Mouse (Mus musculus): Measurements from ENCODE around the gene Scn1a. TPM values are rescaled to one million over a fixed set of nuclear protein-coding genes. Genes with fewer than 3 reads are reported as not detected.

The Scn1a gene
- polyA plus RNA-seq, 1 experiment from 2014 or later: 5.9 TPM

DNA sequence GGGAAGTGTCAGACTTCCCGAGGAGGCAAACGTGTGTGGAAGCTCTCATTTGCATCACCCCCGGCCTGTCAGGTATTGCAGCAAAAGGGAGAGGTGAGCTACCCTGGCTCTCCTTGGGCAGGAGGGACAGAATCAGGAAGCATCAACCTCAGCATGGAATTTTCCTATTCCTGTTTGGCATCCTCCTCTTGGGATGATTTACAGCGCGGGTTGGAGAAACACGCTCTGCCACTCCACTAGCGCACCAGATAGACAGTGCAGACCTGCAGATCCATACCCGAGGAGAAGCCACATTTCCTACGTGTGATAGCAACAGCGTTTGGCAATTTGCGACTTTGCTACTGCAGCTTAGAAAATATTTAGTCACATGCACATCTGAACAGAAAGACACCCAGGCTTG is 32.2 kb downstream of the Scn1a start:
- H3K9ac ChIP-seq: peak overlapping the region; percentile 45; the same call in 1 of the 2 replicates
- peak overlapping the region; percentile 74 for H3K4me2 ChIP-seq
- H3K4me1 ChIP-seq: peaks cover 17% of the 10 kb centered on the region
- no peak overlapping the region for H3K27ac ChIP-seq
- ATAC-seq: peak; percentile 25; the same call in 1 of the 2 replicates
- WGBS: 24% methylated on average over 11 of the region's 11 CpGs
- no peaks in the 10 kb centered on the region for H3K27me3 ChIP-seq
- peak overlapping the region; percentile 55 for H3K4me3 ChIP-seq
- no peaks in the 10 kb centered on the region for H3K36me3 ChIP-seq (ENCODE audit: poor library complexity, severe bottlenecking)
- H3K9me3 ChIP-seq (replicated peaks): no peaks in the 10 kb centered on the region

DNA sequence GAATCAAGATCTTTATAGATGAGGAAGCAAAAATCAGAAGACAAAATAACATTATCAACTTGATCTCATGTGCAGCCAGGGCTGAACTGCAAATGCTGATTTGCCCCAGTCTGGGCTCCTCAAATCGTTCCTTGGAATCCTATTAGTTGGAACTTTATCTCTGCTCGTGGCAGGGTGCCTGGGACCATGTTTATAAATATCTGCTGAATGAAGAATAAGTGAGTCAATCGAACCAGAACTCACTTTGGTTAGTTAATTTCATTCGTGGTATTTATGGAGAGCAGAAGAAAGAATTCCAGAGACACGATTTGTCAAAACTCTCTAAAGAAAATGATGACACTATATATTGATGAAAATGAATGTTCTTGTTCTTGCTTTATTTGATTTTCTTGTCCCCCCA is 48.1 kb downstream of the Scn1a start:
- no peak overlapping the region for H3K4me3 ChIP-seq
- H3K27ac ChIP-seq: no peak overlapping the region
- 82% methylated on average over 5 of the region's 5 CpGs for WGBS
- H3K4me1 ChIP-seq: no peaks in the 10 kb centered on the region
- H3K4me2 ChIP-seq: no peak overlapping the region
- no peaks in the 10 kb centered on the region for H3K27me3 ChIP-seq
- H3K36me3 ChIP-seq (ENCODE audit: poor library complexity, severe bottlenecking): no peaks in the 10 kb centered on the region
- no peak overlapping the region for H3K9ac ChIP-seq
- no peak for ATAC-seq
- no peaks in the 10 kb centered on the region for H3K9me3 ChIP-seq (replicated peaks)

DNA sequence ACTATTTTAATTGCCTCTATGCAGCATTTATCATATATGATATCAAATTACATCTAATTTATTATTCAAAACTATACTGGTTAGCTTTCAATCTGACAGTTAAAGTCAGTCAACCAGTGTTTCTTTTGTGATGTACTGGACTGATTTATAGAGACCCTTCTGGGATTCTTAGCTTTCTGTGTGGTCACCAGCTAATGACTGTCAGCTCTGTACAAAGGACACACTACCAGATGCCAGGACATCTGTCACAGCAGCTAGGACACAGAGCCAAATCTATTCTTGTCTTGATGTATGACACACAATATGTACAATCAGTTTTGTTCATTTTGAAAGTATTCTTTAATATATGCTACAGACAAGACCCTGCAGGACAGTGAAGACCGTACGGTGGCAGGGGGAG is 72.7 kb downstream of the Scn1a start:
- no peaks in the 10 kb centered on the region for H3K4me1 ChIP-seq
- ATAC-seq: no peak

DNA sequence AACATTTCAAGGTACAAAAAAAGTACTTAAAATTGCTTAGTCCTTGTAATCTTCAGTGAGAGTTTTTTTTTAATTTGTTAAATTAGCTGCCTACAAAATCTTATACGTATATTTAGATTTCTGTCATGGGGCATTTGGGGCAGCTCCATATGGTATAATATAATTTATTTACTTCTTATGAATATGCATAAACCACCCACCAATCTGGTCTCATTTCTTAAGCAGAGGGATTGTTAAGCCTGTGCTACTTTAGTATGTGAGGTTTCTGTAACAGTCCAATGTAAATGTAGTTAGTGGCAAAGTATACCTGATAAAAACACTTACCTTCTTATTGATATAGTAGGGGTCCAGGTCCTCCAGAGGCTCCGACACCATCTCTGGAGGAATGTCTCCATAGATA is 90.0 kb downstream of the Scn1a start:
- WGBS: 95% methylated on average over 2 of the region's 2 CpGs
- Histone ChIP-seq H3K4me3 (no peak overlapping the region), H3K9me3 (replicated peaks) (no peaks in the 10 kb centered on the region), H3K9ac (no peak overlapping the region), H3K27ac (no peak overlapping the region), H3K4me1 (no peaks in the 10 kb centered on the region), H3K36me3 (ENCODE audit: poor library complexity, severe bottlenecking) (no peaks in the 10 kb centered on the region), H3K27me3 (no peaks in the 10 kb centered on the region), H3K4me2 (no peak overlapping the region)
- peak; percentile 71; the same call in 1 of the 2 replicates for ATAC-seq

More for the DNA sequence above, 72.7 kb downstream of the Scn1a start:
- Histone ChIP-seq H3K4me2 (no peak overlapping the region), H3K27ac (no peak overlapping the region), H3K9me3 (replicated peaks) (no peaks in the 10 kb centered on the region), H3K36me3 (ENCODE audit: poor library complexity, severe bottlenecking) (no peaks in the 10 kb centered on the region), H3K9ac (no peak overlapping the region), H3K4me3 (no peak overlapping the region), H3K27me3 (no peaks in the 10 kb centered on the region)
- 51% methylated on average over 2 of the region's 2 CpGs for WGBS

DNA sequence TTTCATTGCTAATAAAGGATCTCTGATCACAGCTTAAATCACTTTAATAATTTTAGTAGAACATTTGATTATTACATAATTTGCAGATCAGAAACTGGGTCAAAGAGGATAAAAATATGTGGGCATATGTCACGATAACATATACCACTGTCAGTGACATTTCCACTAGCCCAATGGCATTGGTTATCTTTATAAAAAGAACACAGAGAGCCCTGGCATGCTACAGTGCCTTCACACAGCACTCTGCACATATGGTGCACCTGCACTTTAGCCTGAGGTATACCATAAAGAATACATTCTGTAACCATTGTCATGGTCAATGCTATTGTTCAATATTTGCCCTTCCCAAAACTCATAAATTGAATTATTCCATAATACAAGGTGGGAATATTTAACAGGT is 94.0 kb downstream of the Scn1a start:
- 96% methylated on average over 1 of the region's 1 CpGs for WGBS

DNA sequence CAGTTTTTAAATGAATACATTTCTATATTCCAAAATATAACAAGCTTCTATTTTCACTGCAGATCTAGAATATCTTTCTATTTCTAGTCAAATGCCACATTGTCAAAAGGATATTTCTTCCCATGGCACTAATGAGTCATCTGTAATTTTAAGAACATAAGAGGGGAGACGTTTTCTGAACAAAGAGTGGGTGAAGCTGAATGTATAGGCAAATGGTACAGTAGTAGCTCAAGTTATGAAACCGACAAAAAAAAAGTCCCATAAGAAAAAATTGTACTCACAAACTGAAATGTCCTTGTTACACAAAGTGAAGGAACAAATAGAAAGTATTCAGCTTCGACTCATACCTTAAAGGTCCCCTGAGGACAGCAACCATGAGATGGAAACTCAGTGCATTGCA is 94.5 kb downstream of the Scn1a start:
- no peak for ATAC-seq
- H3K4me3 ChIP-seq: no peak overlapping the region

More for the DNA sequence above, 94.0 kb downstream of the Scn1a start:
- no peak for ATAC-seq
- Histone ChIP-seq H3K27me3 (no peaks in the 10 kb centered on the region), H3K4me2 (no peak overlapping the region), H3K4me1 (no peaks in the 10 kb centered on the region), H3K9ac (no peak overlapping the region), H3K27ac (no peak overlapping the region), H3K36me3 (ENCODE audit: poor library complexity, severe bottlenecking) (no peaks in the 10 kb centered on the region), H3K9me3 (replicated peaks) (no peaks in the 10 kb centered on the region), H3K4me3 (no peak overlapping the region)

DNA sequence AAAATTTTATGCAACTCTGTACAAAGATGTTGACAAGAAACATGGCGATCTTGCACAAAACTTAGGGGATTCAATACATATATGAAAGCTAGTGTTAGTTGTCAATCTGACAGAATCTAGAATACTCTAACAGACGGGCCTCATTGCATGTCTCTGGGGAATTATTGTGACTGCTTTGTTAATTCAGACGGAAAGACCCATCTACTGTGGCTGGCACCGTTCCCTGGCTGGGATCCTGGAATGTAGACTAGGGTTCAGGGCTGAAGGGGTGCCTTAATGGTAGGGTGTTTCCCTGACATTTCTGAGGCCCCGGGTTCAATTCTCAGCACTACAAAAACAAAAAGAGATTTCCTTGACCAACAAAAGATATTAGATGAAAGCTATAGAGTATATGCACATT is 103.2 kb downstream of the Scn1a start:
- no peak overlapping the region for H3K4me3 ChIP-seq
- no peaks in the 10 kb centered on the region for H3K27me3 ChIP-seq
- no peaks in the 10 kb centered on the region for H3K36me3 ChIP-seq (ENCODE audit: poor library complexity, severe bottlenecking)
- no peak overlapping the region for H3K4me2 ChIP-seq
- no peaks in the 10 kb centered on the region for H3K4me1 ChIP-seq
- WGBS: 50% methylated on average over 5 of the region's 5 CpGs
- ATAC-seq: no peak
- no peak overlapping the region for H3K9ac ChIP-seq
- H3K27ac ChIP-seq: no peak overlapping the region
- no peaks in the 10 kb centered on the region for H3K9me3 ChIP-seq (replicated peaks)

More for the DNA sequence above, 94.5 kb downstream of the Scn1a start:
- 83% methylated on average over 3 of the region's 3 CpGs for WGBS
- H3K9me3 ChIP-seq (replicated peaks): no peaks in the 10 kb centered on the region
- no peak overlapping the region for H3K27ac ChIP-seq
- H3K27me3 ChIP-seq: no peaks in the 10 kb centered on the region
- no peaks in the 10 kb centered on the region for H3K4me1 ChIP-seq
- no peaks in the 10 kb centered on the region for H3K36me3 ChIP-seq (ENCODE audit: poor library complexity, severe bottlenecking)
- no peak overlapping the region for H3K9ac ChIP-seq
- no peak overlapping the region for H3K4me2 ChIP-seq

DNA sequence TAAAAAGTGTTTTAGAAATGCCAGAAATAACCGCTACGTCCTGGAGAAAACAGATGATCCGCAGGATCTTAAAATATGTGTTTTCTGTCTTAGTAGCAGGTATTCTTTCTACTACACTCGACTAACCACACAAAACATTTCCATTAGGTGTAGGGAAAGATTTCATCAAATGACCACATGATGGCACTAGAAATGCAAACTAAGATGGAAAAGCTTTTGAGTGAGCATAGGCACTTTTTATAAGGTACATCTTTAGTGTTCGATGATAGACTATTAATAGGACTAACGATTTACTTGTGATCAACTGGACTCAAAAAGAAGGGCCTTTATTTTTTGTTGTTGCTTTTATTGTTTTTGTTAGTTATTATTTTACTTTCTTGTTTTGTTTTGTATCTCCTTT is 104.2 kb downstream of the Scn1a start:
- H3K27ac ChIP-seq: no peak overlapping the region
- whole genome bisulfite sequencing: 74% methylated on average over 6 of the region's 6 CpGs
- H3K4me2 ChIP-seq: no peak overlapping the region
- no peaks in the 10 kb centered on the region for H3K36me3 ChIP-seq (ENCODE audit: poor library complexity, severe bottlenecking)
- ATAC-seq: no peak
- no peaks in the 10 kb centered on the region for H3K9me3 ChIP-seq (replicated peaks)
- H3K4me1 ChIP-seq: no peaks in the 10 kb centered on the region
- no peaks in the 10 kb centered on the region for H3K27me3 ChIP-seq
- H3K9ac ChIP-seq: no peak overlapping the region
- H3K4me3 ChIP-seq: no peak overlapping the region

DNA sequence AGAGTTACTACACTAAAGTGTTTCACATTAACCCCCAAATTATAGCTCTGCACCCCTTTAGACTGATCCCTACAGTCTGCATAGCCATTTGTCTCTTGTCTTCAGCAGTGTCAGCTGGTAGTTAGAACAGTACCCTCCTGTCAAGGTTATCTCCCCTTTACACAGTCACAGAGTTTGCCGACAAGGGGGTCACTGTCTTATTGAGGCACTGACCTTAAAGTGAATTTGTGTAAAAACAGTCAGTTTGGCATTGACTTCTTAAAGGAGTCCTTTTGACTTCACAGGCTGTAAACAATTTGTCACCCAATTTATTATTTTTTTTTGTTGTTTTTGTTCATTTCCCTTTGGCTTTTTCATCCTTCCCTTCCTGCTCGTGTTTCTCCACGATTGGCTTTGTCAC is 168.1 kb downstream of the Scn1a start:
- Histone ChIP-seq H3K36me3 (ENCODE audit: poor library complexity, severe bottlenecking) (no peaks in the 10 kb centered on the region), H3K4me1 (no peaks in the 10 kb centered on the region), H3K27ac (no peak overlapping the region), H3K9me3 (replicated peaks) (no peaks in the 10 kb centered on the region), H3K4me3 (no peak overlapping the region), H3K27me3 (no peaks in the 10 kb centered on the region), H3K9ac (no peak overlapping the region), H3K4me2 (no peak overlapping the region)
- no peak for ATAC-seq
- 89% methylated on average over 3 of the region's 3 CpGs for WGBS

DNA sequence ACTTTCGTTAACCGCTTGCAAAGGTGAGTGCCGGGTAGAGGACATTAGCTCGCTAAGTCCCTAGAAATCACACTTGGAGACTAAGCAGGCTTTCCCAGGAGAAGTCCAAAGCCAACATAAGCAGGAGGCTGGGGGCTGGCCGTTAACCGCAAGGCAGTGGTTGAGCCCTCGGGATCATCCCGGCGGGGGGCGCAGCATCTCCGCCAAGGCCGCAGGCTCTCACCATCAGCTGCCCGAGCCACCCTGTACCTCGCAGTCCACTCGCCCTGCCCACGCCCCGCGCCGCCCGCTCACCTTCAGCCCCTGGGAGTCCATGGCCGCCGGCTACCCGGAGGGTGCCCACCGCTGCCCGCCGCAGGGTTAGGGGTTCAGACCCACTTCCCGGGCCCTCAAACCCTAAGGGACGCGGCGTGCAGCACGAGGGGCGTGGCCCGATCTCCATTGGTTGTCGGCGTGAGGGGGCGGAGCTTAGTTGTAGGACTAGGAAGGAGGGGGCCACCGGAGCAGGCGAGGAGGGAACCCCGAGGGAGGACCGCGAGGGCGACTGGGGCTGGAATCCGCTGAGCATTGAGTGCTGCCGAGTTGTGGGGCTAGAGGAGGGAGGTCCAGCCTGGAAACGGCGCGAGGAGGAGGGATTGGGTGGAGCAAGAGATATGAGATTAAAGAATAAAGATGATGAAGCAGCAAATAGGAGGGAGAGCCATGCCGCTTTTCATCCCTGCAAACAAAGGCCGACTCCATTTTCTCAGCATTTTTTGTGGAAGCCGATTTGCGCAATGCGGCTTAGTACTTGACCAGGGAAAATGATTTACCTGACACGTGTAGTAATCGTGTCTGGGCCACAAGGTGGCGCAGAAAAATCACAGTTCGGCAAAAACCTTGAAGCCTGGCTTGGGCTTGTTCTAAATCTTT is 184.2 kb downstream of the Scn1a start, which contains the start of gene Ttc21b:
Gene Ttc21b, minus strand, starts transcription at position 398 of the 912 bp plus-strand sequence.
- Histone ChIP-seq H3K4me2 (peak within 1 kb of the TSS; percentile 61), H3K27ac (peak within 1 kb of the TSS; percentile 89), H3K36me3 (ENCODE audit: poor library complexity, severe bottlenecking) (peaks cover 7% of the 10 kb centered on the region; the same call in 1 of the 2 replicates), H3K27me3 (no peaks in the 10 kb centered on the region), H3K4me3 (peak within 1 kb of the TSS; percentile 78), H3K4me1 (peaks cover 16% of the 10 kb centered on the region), H3K9me3 (replicated peaks) (no peaks in the 10 kb centered on the region), H3K9ac (peak within 1 kb of the TSS; percentile 80)
- peak; percentile 99 for ATAC-seq
- under 1% methylated on average over 53 of the region's 56 CpGs for WGBS

DNA sequence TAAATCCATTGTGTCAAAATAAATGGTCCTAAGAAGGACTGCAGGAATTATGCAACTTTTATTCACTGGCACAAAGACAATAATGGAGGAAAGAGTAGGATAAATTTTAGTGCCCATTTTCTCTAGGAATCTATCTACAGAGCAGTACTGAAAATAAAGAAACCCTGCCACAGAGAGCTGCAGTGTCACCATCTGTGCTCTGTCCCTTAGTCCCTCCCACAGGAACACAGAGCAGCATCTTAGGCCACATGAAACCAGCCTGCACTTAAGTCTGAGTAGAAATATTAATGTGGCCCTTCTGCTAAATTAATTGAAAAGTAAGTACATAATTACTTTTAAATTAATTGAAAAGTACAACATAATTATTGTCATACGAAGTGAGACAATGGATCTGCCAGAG is 196.6 kb downstream of the Scn1a start:
- Histone ChIP-seq H3K36me3 (ENCODE audit: poor library complexity, severe bottlenecking) (peaks cover 47% of the 10 kb centered on the region), H3K9ac (no peak overlapping the region), H3K4me2 (no peak overlapping the region), H3K27me3 (no peaks in the 10 kb centered on the region), H3K9me3 (replicated peaks) (no peaks in the 10 kb centered on the region), H3K27ac (no peak overlapping the region), H3K4me1 (no peaks in the 10 kb centered on the region), H3K4me3 (no peak overlapping the region)
- 76% methylated on average over 1 of the region's 1 CpGs for WGBS
- ATAC-seq: no peak

DNA sequence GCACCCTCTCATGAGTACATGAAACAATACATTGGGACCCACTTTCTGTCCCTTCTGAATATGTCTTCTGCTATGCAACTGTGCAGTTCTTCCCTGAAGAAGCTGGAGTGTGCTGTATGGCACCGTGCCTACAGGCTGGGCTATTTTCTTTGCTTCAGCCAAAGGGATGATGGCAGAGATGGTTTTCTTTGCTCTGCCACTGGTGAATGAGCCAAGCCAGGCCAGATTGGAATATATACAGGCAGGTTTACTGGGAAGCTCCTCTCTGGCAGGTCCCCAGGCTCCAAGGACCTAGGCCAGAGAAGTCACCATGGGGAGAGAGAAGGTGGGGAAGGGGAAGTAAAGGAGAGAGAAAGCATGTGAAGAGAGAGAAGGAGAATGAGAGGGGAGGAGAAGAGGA is 200.3 kb downstream of the Scn1a start:
- peaks cover 34% of the 10 kb centered on the region for H3K36me3 ChIP-seq (ENCODE audit: poor library complexity, severe bottlenecking)
- no peaks in the 10 kb centered on the region for H3K4me1 ChIP-seq
- no peak for ATAC-seq
- WGBS: 97% methylated on average over 1 of the region's 1 CpGs
- H3K4me2 ChIP-seq: no peak overlapping the region
- H3K4me3 ChIP-seq: no peak overlapping the region
- no peaks in the 10 kb centered on the region for H3K9me3 ChIP-seq (replicated peaks)
- no peak overlapping the region for H3K9ac ChIP-seq
- H3K27me3 ChIP-seq: no peaks in the 10 kb centered on the region
- no peak overlapping the region for H3K27ac ChIP-seq
